Mouse (Mus musculus): ENCODE measurements around the gene Gm20498. TPM values are rescaled to one million over a fixed set of nuclear protein-coding genes. Genes with fewer than 3 reads are reported as not detected.

Gene Gm20498
- polyA plus RNA-seq, 1 experiment from 2014 or later: 27.8 TPM

GRCm38 (mm10) chr12:81331937-81332874 is 200.5 kb downstream of the Gm20498 start:
- peak overlapping the region; percentile 70 for H3K27ac ChIP-seq
- H3K4me3 ChIP-seq: peak overlapping the region; percentile 69
- WGBS: under 1% methylated on average over 48 of the region's 54 CpGs
- no peaks in the 10 kb centered on the region for H3K9me3 ChIP-seq (replicated peaks)
- H3K4me1 ChIP-seq: peaks cover 17% of the 10 kb centered on the region; the same call in 1 of the 2 replicates
- H3K27me3 ChIP-seq: peaks cover 22% of the 10 kb centered on the region
- H3K9ac ChIP-seq: peak overlapping the region; percentile 82
- H3K4me2 ChIP-seq: peak overlapping the region; percentile 98
- no peaks in the 10 kb centered on the region for H3K36me3 ChIP-seq (ENCODE audit: poor library complexity, severe bottlenecking)
- peak; percentile 80 for ATAC-seq

DNA sequence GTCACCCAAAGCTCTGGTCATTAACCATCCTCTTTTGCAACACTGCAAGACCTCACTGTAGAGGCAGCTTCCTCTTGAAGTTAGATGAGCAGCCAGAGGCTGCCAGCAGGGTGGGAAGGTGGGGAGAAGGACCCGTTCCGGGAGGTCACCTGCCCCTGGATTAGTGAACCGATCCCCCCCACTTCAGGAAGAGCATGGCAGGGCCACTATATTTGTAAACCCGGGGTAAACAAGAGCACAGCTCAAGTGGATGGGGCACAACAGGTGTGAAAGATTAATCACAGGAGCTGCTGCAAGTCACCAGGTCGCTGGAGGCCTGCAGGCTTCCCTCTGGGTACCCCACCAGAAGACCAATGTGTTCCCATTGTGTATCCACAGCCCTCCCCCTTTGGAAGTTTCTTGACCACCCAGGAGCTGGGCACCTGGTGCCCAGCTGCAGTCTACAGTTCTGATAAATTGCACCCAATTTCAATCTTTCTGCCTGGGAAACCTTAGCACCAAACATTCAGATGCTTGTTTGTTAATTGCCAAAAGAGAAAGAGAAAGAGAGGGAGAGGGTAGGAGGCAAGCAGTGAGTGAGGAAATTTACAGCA is 201.6 kb downstream of the Gm20498 start:
- no peaks in the 10 kb centered on the region for H3K9me3 ChIP-seq (replicated peaks)
- 40% methylated on average over 5 of the region's 5 CpGs for WGBS
- peaks cover 17% of the 10 kb centered on the region; the same call in 1 of the 2 replicates for H3K4me1 ChIP-seq
- no peak overlapping the region for H3K27ac ChIP-seq
- ATAC-seq: no peak
- no peaks in the 10 kb centered on the region for H3K36me3 ChIP-seq (ENCODE audit: poor library complexity, severe bottlenecking)
- peaks cover 22% of the 10 kb centered on the region for H3K27me3 ChIP-seq
- peak overlapping the region; percentile 82; the same call in 1 of the 2 replicates for H3K9ac ChIP-seq
- peak overlapping the region; percentile 69 for H3K4me3 ChIP-seq
- peak overlapping the region; percentile 98 for H3K4me2 ChIP-seq

GRCm38 (mm10) chr12:81324991-81325390 is 207.7 kb downstream of the Gm20498 start:
- Histone ChIP-seq H3K4me1 (0 out of 2 replicates have a peak, but pooled peaks cover 6% of the 10 kb centered on the region), H3K27me3 (no peaks in the 10 kb centered on the region), H3K9me3 (replicated peaks) (no peaks in the 10 kb centered on the region; the same call in 1 of the 2 replicates), H3K4me2 (no peak overlapping the region), H3K27ac (no peak overlapping the region), H3K9ac (no peak overlapping the region), H3K36me3 (ENCODE audit: poor library complexity, severe bottlenecking) (no peaks in the 10 kb centered on the region), H3K4me3 (no peak overlapping the region)
- WGBS: 83% methylated on average over 3 of the region's 3 CpGs
- ATAC-seq: no peak

GRCm38 (mm10) chr12:81324116-81324515 is 208.6 kb downstream of the Gm20498 start:
- Histone ChIP-seq H3K9ac (no peak overlapping the region), H3K27me3 (no peaks in the 10 kb centered on the region), H3K27ac (no peak overlapping the region), H3K4me1 (0 out of 2 replicates have a peak, but pooled peaks cover 6% of the 10 kb centered on the region), H3K36me3 (ENCODE audit: poor library complexity, severe bottlenecking) (no peaks in the 10 kb centered on the region), H3K4me3 (no peak overlapping the region), H3K4me2 (no peak overlapping the region), H3K9me3 (replicated peaks) (no peaks in the 10 kb centered on the region; the same call in 1 of the 2 replicates)
- no peak for ATAC-seq
- WGBS: 93% methylated on average over 3 of the region's 3 CpGs

DNA sequence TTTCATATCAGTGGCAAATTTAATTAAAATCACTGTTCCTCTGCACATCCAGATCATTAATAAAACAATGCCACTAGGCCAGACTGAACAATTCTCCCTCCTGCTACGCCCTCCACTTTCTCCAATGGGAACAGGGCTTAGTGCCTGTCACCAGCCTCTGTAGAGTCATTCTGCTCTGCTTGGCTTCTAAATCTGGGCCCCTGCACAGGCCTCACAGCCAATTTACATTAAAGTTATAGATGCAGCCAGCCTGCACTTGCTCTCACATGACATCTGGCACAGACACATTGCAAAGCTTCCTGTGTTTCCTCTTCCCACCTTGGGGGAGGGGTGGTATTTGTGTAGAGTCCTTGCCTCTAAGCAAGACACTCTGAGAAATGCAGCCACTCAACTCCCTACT is 211.7 kb downstream of the Gm20498 start:
- Histone ChIP-seq H3K27ac (no peak overlapping the region), H3K4me2 (no peak overlapping the region), H3K27me3 (no peaks in the 10 kb centered on the region), H3K9ac (no peak overlapping the region), H3K4me3 (no peak overlapping the region), H3K36me3 (ENCODE audit: poor library complexity, severe bottlenecking) (no peaks in the 10 kb centered on the region), H3K9me3 (replicated peaks) (no peaks in the 10 kb centered on the region; the same call in 1 of the 2 replicates), H3K4me1 (0 out of 2 replicates have a peak, but pooled peaks cover 6% of the 10 kb centered on the region)
- ATAC-seq: no peak
- 80% methylated on average over 1 of the region's 1 CpGs for WGBS

- Histone ChIP-seq H3K36me3 (ENCODE audit: poor library complexity, severe bottlenecking) (no peaks in the 10 kb centered on the region), H3K27ac (no peak overlapping the region), H3K27me3 (no peaks in the 10 kb centered on the region), H3K9ac (no peak overlapping the region), H3K4me2 (no peak overlapping the region), H3K4me1 (0 out of 2 replicates have a peak, but pooled peaks cover 6% of the 10 kb centered on the region), H3K9me3 (replicated peaks) (no peaks in the 10 kb centered on the region), H3K4me3 (no peak overlapping the region)
- 4% methylated on average over 2 of the region's 2 CpGs for WGBS
- ATAC-seq: no peak
Observed at GRCm38 (mm10) chr12:81317811-81318210, 214.9 kb downstream of the Gm20498 start.

DNA sequence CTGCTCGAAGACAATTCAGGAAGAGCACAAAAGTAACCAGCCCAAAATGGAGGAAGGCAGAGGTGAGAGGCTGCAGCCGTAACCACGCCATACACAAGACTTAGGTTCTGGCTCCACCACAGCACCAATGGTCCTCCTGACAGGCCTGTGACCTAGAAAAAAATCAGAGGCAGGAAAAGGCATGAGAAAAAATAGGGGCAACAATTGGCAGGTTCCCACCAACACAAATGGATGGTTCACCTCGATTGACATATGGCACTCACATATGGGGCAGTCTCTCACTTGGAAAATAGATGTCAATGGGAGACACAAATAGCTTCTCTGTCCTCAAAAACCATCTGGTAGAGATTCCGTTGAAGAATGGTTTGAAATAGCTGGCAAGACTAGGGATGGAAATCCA is 216.8 kb downstream of the Gm20498 start:
- H3K4me3 ChIP-seq: no peak overlapping the region
- no peak overlapping the region for H3K4me2 ChIP-seq
- H3K4me1 ChIP-seq: 0 out of 2 replicates have a peak, but pooled peaks cover 2% of the 10 kb centered on the region
- no peaks in the 10 kb centered on the region for H3K9me3 ChIP-seq (replicated peaks)
- no peak overlapping the region for H3K27ac ChIP-seq
- H3K27me3 ChIP-seq: no peaks in the 10 kb centered on the region
- no peak overlapping the region for H3K9ac ChIP-seq
- WGBS: 91% methylated on average over 5 of the region's 5 CpGs
- H3K36me3 ChIP-seq (ENCODE audit: poor library complexity, severe bottlenecking): no peaks in the 10 kb centered on the region
- no peak for ATAC-seq

Other genes with a start within 250 kb of the Gm20498 start
- 2.0 and 2.2 TPM in 2 replicates for gene Slc8a3, start 199.7 kb downstream of the Gm20498 start, polyA plus RNA-seq (2015; fragmentation: Nextera tagmentation; extraction: Ambion mirVana)
- gene Gm4787, start 153.4 kb downstream of the Gm20498 start, polyA plus RNA-seq (2015; fragmentation: Nextera tagmentation; extraction: Ambion mirVana): 0.23 and 0.43 TPM in 2 replicates
- 0.50 and 0.71 TPM in 2 replicates for gene Adam4, start 111.0 kb downstream of the Gm20498 start, polyA plus RNA-seq (2015; fragmentation: Nextera tagmentation; extraction: Ambion mirVana)
- gene Cox16, start 47.8 kb downstream of the Gm20498 start, polyA plus RNA-seq (2015; fragmentation: Nextera tagmentation; extraction: Ambion mirVana): 137 and 152 TPM in 2 replicates
- 39.5 and 40.5 TPM in 2 replicates for gene Synj2bp, start within 50 bp of the Gm20498 start, polyA plus RNA-seq (2015; fragmentation: Nextera tagmentation; extraction: Ambion mirVana)
- 0.38 and 0.59 TPM in 2 replicates for gene Adam21, start 35.6 kb upstream of the Gm20498 start, polyA plus RNA-seq (2015; fragmentation: Nextera tagmentation; extraction: Ambion mirVana)
- 67.3 and 67.4 TPM in 2 replicates for gene Med6, start 62.1 kb upstream of the Gm20498 start, polyA plus RNA-seq (2015; fragmentation: Nextera tagmentation; extraction: Ambion mirVana)
- 7.1 and 7.2 TPM in 2 replicates for gene Ttc9, start 98.3 kb upstream of the Gm20498 start, polyA plus RNA-seq (2015; fragmentation: Nextera tagmentation; extraction: Ambion mirVana)
- 4.2 and 4.6 TPM in 2 replicates for gene Map3k9, start 248.3 kb upstream of the Gm20498 start, polyA plus RNA-seq (2015; fragmentation: Nextera tagmentation; extraction: Ambion mirVana)